Mouse (Mus musculus) intestine, embryonic 16.5 days (tissue): ENCODE measurements around the gene Il6st. TPM values are rescaled to one million over a fixed set of nuclear protein-coding genes. Genes with fewer than 3 reads are reported as not detected.

ENCODE experiments used
- ATAC-seq: fragments of 200-750 bp; cut with Nextera tagmentation; 2 replicates; pipeline ENCODE4 v1.8.0; 2017; ENCODE audit warnings: moderate TSS enrichment, moderate library complexity
- H3K27ac ChIP-seq: fragments of 300-500 bp; sonication (generic); 2 replicates; pipeline ENCODE4 v1.5.1; 2014; ENCODE audit warnings: mild to moderate bottlenecking, low read length
- H3K27me3 ChIP-seq: fragments of 300-500 bp; sonication (generic); replicated peaks from 2 replicates; pipeline ENCODE4 v1.6.1; 2014; ENCODE audit warnings: low read length, control low read depth, mixed read lengths; ENCODE audit not compliant: control insufficient read depth, insufficient read depth
- H3K36me3 ChIP-seq: fragments of 300-500 bp; sonication (generic); 2 replicates; pipeline ENCODE4 v1.6.1; 2014; ENCODE audit warnings: low read length, control low read depth; ENCODE audit not compliant: control insufficient read depth, insufficient read depth
- H3K4me1 ChIP-seq: fragments of 300-500 bp; sonication (generic); 2 replicates; pipeline ENCODE4 v1.6.1; 2014; ENCODE audit warnings: low read length, control low read depth, mixed read lengths; ENCODE audit not compliant: control insufficient read depth, insufficient read depth
- H3K4me2 ChIP-seq: fragments of 300-500 bp; sonication (generic); 2 replicates; pipeline ENCODE4 v1.6.1; 2014; ENCODE audit warnings: low read depth, low read length, control low read depth
- H3K4me3 ChIP-seq: fragments of 300-500 bp; sonication (generic); 2 replicates; pipeline ENCODE4 v1.5.1; 2014; ENCODE audit warnings: mild to moderate bottlenecking, low read length
- H3K9ac ChIP-seq: fragments of 300-500 bp; sonication (generic); 2 replicates; pipeline ENCODE4 v1.6.1; 2014; ENCODE audit warnings: low read depth, low read length
- H3K9me3 ChIP-seq: fragments of 300-500 bp; sonication (generic); 2 replicates; pipeline ENCODE4 v1.6.1; 2016; ENCODE audit warnings: low read length, control low read depth; ENCODE audit not compliant: control insufficient read depth
- WGBS: fragments of 180-500 bp; shearing (Covaris S2); extraction: QIAGEN DNeasy Blood & Tissue Kit; methylation state at CpG from one replicate; pipeline ENCODE4 v1.1.7; 2014; 5-methylcytosine and 5-hydroxymethylcytosine counted together
- polyA plus RNA-seq: library from polyadenylated mRNA; unstranded; fragments of >200 nt; fragmentation: Nextera tagmentation; extraction: Ambion mirVana; gene quantifications from 2 replicates; pipeline ENCODE4 v1.2.1, GENCODE M21; 2015

The Il6st gene
- polyA plus RNA-seq, 1 experiment from 2014 or later: 24.5 TPM

GRCm38 (mm10) chr13:112471201-112471600 lies 7.3 kb downstream of the Il6st start:
- no peak overlapping the region for H3K4me2 ChIP-seq
- H3K36me3 ChIP-seq: peaks cover 9% of the 10 kb centered on the region
- 87% methylated on average over 9 of the region's 9 CpGs for WGBS
- no peak overlapping the region for H3K27ac ChIP-seq
- H3K4me3 ChIP-seq: no peak overlapping the region
- H3K27me3 ChIP-seq: no peaks in the 10 kb centered on the region
- 0 out of 2 replicates have a peak, but pooled peaks cover 4% of the 10 kb centered on the region for H3K4me1 ChIP-seq
- ATAC-seq: no peak
- H3K9me3 ChIP-seq: no peaks in the 10 kb centered on the region
- H3K9ac ChIP-seq: no peak overlapping the region

- Histone ChIP-seq H3K4me3 (no peak overlapping the region), H3K36me3 (peaks cover 10% of the 10 kb centered on the region), H3K27ac (no peak overlapping the region), H3K27me3 (no peaks in the 10 kb centered on the region), H3K9ac (no peak overlapping the region), H3K4me1 (no peaks in the 10 kb centered on the region), H3K9me3 (no peaks in the 10 kb centered on the region), H3K4me2 (no peak overlapping the region)
- no peak for ATAC-seq
- WGBS: 86% methylated on average over 17 of the region's 19 CpGs
These were observed 8.6 kb downstream of the Il6st start for GRCm38 (mm10) chr13:112472401-112473023.

- Histone ChIP-seq H3K4me1 (no peaks in the 10 kb centered on the region), H3K9ac (no peak overlapping the region), H3K4me3 (no peak overlapping the region), H3K4me2 (no peak overlapping the region), H3K36me3 (peaks cover 10% of the 10 kb centered on the region), H3K9me3 (no peaks in the 10 kb centered on the region), H3K27me3 (no peaks in the 10 kb centered on the region), H3K27ac (no peak overlapping the region)
- ATAC-seq: peak; percentile 81
- WGBS: 59% methylated on average over 21 of the region's 21 CpGs
These were observed 10.2 kb downstream of the Il6st start for GRCm38 (mm10) chr13:112473757-112474755.

GRCm38 (mm10) chr13:112479032-112479431 lies 15.2 kb downstream of the Il6st start:
- Histone ChIP-seq H3K27ac (no peak overlapping the region), H3K9me3 (no peaks in the 10 kb centered on the region), H3K9ac (no peak overlapping the region), H3K4me3 (no peak overlapping the region), H3K4me2 (no peak overlapping the region), H3K4me1 (no peaks in the 10 kb centered on the region), H3K36me3 (peaks cover 16% of the 10 kb centered on the region), H3K27me3 (no peaks in the 10 kb centered on the region)
- WGBS: 81% methylated on average over 7 of the region's 7 CpGs
- no peak for ATAC-seq

- Histone ChIP-seq H3K9me3 (no peaks in the 10 kb centered on the region), H3K4me1 (no peaks in the 10 kb centered on the region), H3K4me2 (no peak overlapping the region), H3K27ac (no peak overlapping the region), H3K36me3 (peaks cover 16% of the 10 kb centered on the region), H3K4me3 (no peak overlapping the region), H3K27me3 (no peaks in the 10 kb centered on the region), H3K9ac (no peak overlapping the region)
- ATAC-seq: no peak
- 90% methylated on average over 15 of the region's 15 CpGs for WGBS
These were observed 16.1 kb downstream of the Il6st start for GRCm38 (mm10) chr13:112479926-112480325.

- Histone ChIP-seq H3K9me3 (no peaks in the 10 kb centered on the region), H3K36me3 (peaks cover 12% of the 10 kb centered on the region), H3K9ac (no peak overlapping the region), H3K4me3 (no peak overlapping the region), H3K4me2 (no peak overlapping the region), H3K27ac (no peak overlapping the region), H3K27me3 (no peaks in the 10 kb centered on the region), H3K4me1 (no peaks in the 10 kb centered on the region)
- no peak for ATAC-seq
- 92% methylated on average over 5 of the region's 5 CpGs for WGBS
These were observed 18.7 kb downstream of the Il6st start for GRCm38 (mm10) chr13:112482525-112482924.

GRCm38 (mm10) chr13:112483015-112483414 lies 19.1 kb downstream of the Il6st start:
- Histone ChIP-seq H3K9me3 (no peaks in the 10 kb centered on the region), H3K36me3 (peaks cover 12% of the 10 kb centered on the region), H3K9ac (no peak overlapping the region), H3K4me1 (no peaks in the 10 kb centered on the region), H3K27me3 (no peaks in the 10 kb centered on the region), H3K27ac (no peak overlapping the region), H3K4me3 (no peak overlapping the region), H3K4me2 (no peak overlapping the region)
- WGBS: 70% methylated on average over 7 of the region's 7 CpGs
- no peak for ATAC-seq

- H3K27ac ChIP-seq: no peak overlapping the region
- H3K9ac ChIP-seq: no peak overlapping the region
- no peak overlapping the region for H3K4me3 ChIP-seq
- 91% methylated on average over 5 of the region's 5 CpGs for WGBS
- no peak for ATAC-seq
- no peaks in the 10 kb centered on the region for H3K9me3 ChIP-seq
- no peak overlapping the region for H3K4me2 ChIP-seq
- H3K4me1 ChIP-seq: no peaks in the 10 kb centered on the region
- H3K36me3 ChIP-seq: peaks cover 17% of the 10 kb centered on the region
- H3K27me3 ChIP-seq: no peaks in the 10 kb centered on the region
These were observed 22.4 kb downstream of the Il6st start for GRCm38 (mm10) chr13:112486236-112486635.

- ATAC-seq: no peak
- no peak overlapping the region for H3K27ac ChIP-seq
- no peaks in the 10 kb centered on the region for H3K9me3 ChIP-seq
- no peak overlapping the region for H3K4me3 ChIP-seq
- H3K9ac ChIP-seq: no peak overlapping the region
- WGBS: 93% methylated on average over 5 of the region's 5 CpGs
- H3K4me2 ChIP-seq: no peak overlapping the region
- H3K36me3 ChIP-seq: peaks cover 16% of the 10 kb centered on the region
- H3K4me1 ChIP-seq: no peaks in the 10 kb centered on the region
- H3K27me3 ChIP-seq: no peaks in the 10 kb centered on the region
These were observed 22.8 kb downstream of the Il6st start for GRCm38 (mm10) chr13:112486676-112487075.
